Mouse (Mus musculus): ENCODE data around the gene Ppp1r1a. TPM values are rescaled to one million over a fixed set of nuclear protein-coding genes. Genes with fewer than 3 reads are reported as not detected.

Ppp1r1a gene
- polyA plus RNA-seq, 1 experiment from 2014 or later = 16.9 TPM

DNA sequence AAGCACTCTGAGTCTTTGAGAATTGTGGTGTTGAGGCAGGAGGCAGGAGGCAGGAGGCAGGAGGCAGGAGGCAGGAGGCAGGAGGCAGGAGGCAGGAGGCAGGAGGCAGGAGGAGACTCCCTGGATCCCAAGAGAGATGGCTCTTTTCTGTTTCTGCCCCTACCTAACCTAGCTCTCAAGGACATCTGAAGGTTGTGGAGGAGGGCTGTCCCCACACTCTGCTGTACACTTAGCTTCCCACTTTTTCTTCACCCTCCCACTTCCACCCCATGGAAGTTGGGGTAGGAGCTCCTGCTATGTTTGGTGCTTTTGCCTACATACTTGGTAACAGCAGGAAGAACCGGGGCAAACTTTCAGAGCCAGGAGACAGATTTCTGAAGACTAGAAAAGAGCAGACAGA lies 2.0 kb downstream of the Ppp1r1a start:
- no peak overlapping the region for H3K4me3 ChIP-seq
- H3K4me1 ChIP-seq = peaks cover 24% of the 10 kb centered on the region
- H3K4me2 ChIP-seq = no peak overlapping the region
- H3K36me3 ChIP-seq = no peaks in the 10 kb centered on the region
- WGBS = 74% methylated on average over 1 of the region's 1 CpGs
- no peak overlapping the region for H3K27ac ChIP-seq
- no peak for ATAC-seq (ENCODE audit: insufficient number of reproducible peaks, insufficient read depth, low FRiP score, low TSS enrichment, low read depth)
- no peak overlapping the region for H3K9ac ChIP-seq
- peaks cover 25% of the 10 kb centered on the region for H3K27me3 ChIP-seq
- H3K9me3 ChIP-seq = no peaks in the 10 kb centered on the region

DNA sequence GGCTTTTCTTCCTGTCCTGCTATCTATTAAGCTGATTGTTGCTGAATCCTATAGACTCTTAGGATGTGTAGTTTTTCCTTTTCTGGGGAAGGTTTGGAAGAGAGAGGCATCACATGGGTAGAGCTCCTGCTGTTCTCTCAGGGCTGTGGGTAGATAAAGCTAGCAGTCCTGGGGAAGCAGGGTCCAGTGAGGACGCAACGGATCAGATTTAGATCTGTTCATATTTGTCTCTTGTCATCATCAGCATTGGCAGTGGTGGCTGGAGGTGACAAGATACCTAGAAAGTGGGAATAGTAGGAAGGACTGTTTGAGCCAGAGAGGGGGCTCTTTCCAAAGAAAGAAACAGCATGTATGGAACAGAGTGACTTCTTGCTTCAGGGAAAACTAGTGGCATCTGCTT lies 2.8 kb downstream of the Ppp1r1a start:
- Histone ChIP-seq H3K36me3 (no peaks in the 10 kb centered on the region), H3K4me1 (peaks cover 24% of the 10 kb centered on the region), H3K27me3 (peaks cover 25% of the 10 kb centered on the region), H3K4me3 (no peak overlapping the region), H3K4me2 (no peak overlapping the region), H3K9me3 (no peaks in the 10 kb centered on the region), H3K9ac (no peak overlapping the region), H3K27ac (no peak overlapping the region)
- ATAC-seq (ENCODE audit: insufficient number of reproducible peaks, insufficient read depth, low FRiP score, low TSS enrichment, low read depth) = no peak
- WGBS = 71% methylated on average over 2 of the region's 2 CpGs

DNA sequence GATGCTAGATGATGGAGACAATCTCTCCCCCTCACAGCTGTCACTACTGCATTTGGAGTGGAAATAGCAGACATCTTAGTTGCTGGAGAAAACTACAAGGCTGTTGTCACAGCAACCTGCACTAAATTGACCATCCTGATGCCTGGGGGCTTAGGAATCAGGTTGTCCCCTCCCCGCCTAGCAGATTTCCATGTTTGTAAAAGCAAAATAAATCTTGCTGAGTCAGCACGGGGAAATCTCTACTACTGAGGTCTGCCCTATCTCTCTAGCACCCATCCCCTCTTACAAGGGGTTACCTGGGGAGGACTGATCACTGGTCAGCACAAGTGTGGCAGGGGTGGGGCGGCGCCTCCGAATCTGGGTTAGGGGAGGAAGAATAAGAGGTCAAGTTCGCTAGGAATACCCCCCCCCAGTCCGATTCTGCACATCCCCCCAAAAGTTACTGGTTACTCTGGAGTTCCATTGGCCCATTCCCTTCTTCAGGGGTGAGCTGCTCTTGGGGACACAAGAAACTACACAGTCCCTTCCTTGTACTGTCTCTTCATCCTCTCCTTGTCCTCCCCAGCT lies 3.7 kb downstream of the Ppp1r1a start:
- ATAC-seq (ENCODE audit: insufficient number of reproducible peaks, insufficient read depth, low FRiP score, low TSS enrichment, low read depth) = no peak
- WGBS = 82% methylated on average over 7 of the region's 7 CpGs
- H3K4me3 ChIP-seq = no peak overlapping the region
- H3K9ac ChIP-seq = no peak overlapping the region
- H3K36me3 ChIP-seq = no peaks in the 10 kb centered on the region
- no peak overlapping the region for H3K27ac ChIP-seq
- H3K27me3 ChIP-seq = peaks cover 25% of the 10 kb centered on the region
- H3K4me1 ChIP-seq = peaks cover 28% of the 10 kb centered on the region
- no peak overlapping the region for H3K4me2 ChIP-seq
- no peaks in the 10 kb centered on the region for H3K9me3 ChIP-seq

DNA sequence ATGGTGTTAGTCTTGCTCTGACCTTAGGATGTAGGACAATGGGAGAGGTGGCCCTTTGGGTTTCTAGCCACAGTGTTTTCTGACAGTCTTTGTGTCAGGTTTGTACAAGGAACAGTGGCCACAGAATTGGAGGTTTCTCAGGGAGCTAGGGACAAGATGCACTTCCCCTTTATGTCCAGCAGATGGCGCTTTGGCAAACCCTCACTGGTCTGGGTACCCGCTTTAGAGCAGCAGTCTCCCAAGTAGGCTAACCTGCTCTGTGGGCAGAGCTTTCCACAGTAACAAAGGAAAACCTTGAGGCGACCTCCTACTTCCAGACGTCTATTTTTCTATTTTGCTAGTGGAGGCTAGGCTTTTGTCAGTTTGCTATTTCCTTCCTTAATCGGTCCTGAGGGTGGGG lies 7.4 kb downstream of the Ppp1r1a start:
- Histone ChIP-seq H3K9me3 (no peaks in the 10 kb centered on the region), H3K4me3 (no peak overlapping the region), H3K27ac (no peak overlapping the region), H3K4me2 (no peak overlapping the region), H3K4me1 (peaks cover 4% of the 10 kb centered on the region; the same call in 1 of the 2 replicates), H3K36me3 (no peaks in the 10 kb centered on the region), H3K27me3 (peaks cover 4% of the 10 kb centered on the region; the same call in 1 of the 2 replicates), H3K9ac (no peak overlapping the region)
- ATAC-seq (ENCODE audit: insufficient number of reproducible peaks, insufficient read depth, low FRiP score, low TSS enrichment, low read depth) = peak; percentile 52
- WGBS = 8% methylated on average over 5 of the region's 5 CpGs

DNA sequence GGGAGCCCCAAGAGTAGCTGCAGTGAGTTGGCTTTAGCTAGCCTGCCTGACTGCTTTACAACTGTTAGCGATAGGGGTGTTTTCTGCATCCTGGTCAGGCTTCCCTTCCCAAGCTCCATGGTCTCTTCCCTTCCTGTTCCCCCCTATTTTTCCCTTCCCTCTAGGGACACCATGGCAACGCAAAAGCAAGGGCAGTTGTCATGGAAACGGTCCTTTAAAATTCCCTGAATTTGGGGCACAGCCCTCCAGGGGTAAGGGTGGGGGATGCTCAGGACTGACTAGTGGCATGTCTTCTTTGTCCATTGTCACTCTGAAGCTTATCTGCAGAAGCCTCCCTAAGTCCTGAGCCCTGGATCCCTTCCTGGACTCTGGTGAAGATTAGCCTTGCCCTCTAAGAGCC lies 14.6 kb downstream of the Ppp1r1a start:
- no peak for ATAC-seq (ENCODE audit: insufficient number of reproducible peaks, insufficient read depth, low FRiP score, low TSS enrichment, low read depth)
- Histone ChIP-seq H3K27me3 (no peaks in the 10 kb centered on the region), H3K36me3 (peaks cover 11% of the 10 kb centered on the region; the same call in 1 of the 2 replicates), H3K4me1 (peaks cover 21% of the 10 kb centered on the region), H3K27ac (no peak overlapping the region), H3K4me2 (no peak overlapping the region), H3K9ac (no peak overlapping the region), H3K9me3 (no peaks in the 10 kb centered on the region), H3K4me3 (no peak overlapping the region)
- 57% methylated on average over 3 of the region's 3 CpGs for WGBS

DNA sequence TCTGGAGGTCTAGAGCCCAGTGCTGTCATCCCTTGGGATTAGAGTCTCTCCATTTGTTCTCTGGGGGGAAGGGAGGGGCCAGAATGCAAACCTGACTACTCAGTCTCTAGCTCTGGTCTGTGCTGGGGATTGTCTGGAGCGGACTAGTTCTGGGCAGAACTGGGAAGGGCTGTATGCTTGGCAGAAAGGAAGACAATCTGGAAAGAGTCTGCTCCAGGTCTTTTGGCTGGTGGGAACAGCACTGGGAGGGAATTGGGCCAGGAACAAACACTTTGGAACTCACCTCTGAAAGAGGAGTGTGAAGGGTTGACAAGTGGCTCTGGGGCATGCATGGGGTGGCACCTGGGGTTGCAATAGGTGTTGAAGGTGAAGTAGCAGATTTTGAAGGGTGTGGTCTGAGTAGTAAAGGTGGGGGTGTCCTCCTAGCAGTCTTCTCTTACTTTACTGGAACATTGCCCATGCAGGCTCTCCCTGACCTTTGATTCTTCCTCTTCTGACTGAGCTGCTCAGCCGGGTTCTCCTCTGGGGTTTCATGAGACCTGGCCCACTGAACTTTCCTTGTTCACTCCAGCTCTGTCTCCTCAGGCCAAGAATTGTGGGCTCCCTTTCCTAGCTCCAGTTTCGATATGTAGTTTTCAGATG lies 15.2 kb downstream of the Ppp1r1a start:
- no peak overlapping the region for H3K4me2 ChIP-seq
- no peaks in the 10 kb centered on the region for H3K27me3 ChIP-seq
- no peak for ATAC-seq (ENCODE audit: insufficient number of reproducible peaks, insufficient read depth, low FRiP score, low TSS enrichment, low read depth)
- H3K4me1 ChIP-seq = peaks cover 21% of the 10 kb centered on the region
- 69% methylated on average over 3 of the region's 3 CpGs for WGBS
- H3K36me3 ChIP-seq = peaks cover 11% of the 10 kb centered on the region; the same call in 1 of the 2 replicates
- H3K27ac ChIP-seq = no peak overlapping the region
- no peak overlapping the region for H3K4me3 ChIP-seq
- no peaks in the 10 kb centered on the region for H3K9me3 ChIP-seq
- no peak overlapping the region for H3K9ac ChIP-seq

DNA sequence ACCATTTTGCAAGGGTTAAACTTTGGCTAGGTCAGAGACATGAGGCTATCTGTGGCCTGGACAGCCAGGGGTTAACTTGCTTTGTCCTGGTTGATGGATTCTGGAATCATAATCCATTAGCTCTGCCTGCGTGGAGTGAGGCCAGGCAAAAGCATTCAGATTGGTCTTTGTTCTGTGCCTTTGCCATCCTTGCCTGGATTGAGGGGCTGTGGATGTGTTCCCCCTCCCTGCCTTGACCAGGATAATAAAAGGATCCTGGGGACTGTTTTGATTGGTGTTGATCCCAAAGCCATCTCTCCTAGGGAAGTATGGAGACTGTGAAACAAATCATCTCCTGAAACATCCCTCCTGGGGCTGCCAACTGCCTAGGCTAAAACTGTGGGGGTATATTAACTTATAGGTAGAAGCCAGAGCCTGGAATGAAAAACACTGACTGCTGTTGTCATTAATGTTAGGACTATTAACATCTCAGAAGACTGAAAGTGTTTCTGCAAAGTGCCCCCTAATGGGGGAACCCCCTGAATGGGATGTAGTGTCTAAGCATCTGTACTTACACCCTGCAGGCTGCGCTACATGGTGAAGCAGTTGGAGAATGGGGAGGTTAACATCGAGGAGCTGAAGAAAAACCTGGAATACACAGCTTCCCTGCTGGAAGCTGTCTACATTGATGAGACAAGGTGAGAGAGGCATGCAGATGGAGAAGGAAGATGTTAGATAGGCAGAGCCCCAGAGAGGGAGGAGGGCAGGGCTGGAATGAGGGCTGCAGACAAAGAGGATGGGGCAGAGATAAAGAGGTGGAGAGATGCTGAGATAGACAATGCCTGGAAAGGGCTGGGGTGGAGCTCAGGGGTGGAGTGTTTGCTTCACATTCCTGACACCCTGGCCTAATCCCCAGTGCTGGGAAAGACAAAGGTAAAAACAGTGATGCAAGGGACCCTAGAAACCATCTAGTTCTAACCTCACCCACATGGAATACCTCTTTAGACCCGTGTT lies 18.1 kb downstream of the Ppp1r1a start:
- Histone ChIP-seq H3K27ac (no peak overlapping the region), H3K4me2 (no peak overlapping the region)

DNA sequence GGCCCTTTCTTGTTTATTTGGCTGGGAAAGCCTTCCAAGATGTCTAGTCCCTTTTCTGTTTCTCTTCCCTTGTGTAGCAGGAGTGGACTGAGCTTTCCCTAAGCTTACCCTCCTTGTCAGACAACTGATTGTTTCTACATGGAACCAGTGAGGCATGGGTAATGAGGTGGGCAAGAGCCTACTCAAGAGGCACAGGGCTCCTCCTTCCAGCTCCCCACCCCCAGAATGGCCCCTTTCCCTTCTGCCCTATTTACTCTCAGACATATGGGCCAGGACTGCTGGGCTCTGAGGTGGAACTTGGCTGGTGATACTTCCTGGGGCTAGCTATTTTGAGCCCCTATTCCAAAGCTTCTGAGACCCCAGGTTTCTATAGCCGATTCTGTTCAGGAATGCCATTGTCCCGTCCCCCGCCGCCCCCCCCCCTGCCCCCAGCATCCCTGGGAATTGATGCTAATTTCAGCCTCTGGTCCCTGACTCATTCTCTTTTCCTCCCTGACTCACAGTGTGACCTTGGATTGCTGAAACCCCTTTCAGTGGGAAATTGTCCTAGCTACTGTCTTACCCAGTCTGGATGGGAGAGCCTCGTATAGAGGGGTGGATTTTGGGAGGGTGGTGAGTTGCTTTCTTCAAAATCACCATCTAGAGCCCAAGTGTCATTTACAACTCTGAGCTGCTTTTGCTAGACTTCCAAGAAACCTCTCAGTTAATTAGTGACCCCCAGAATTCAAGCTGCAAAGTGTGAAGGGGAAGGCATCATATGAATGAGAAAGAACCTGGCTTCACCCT lies 19.0 kb downstream of the Ppp1r1a start:
- ATAC-seq (ENCODE audit: insufficient number of reproducible peaks, insufficient read depth, low FRiP score, low TSS enrichment, low read depth) = no peak
- no peak overlapping the region for H3K4me3 ChIP-seq
- H3K36me3 ChIP-seq = peaks cover 5% of the 10 kb centered on the region; the same call in 1 of the 2 replicates
- no peak overlapping the region for H3K9ac ChIP-seq
- peaks cover 32% of the 10 kb centered on the region for H3K4me1 ChIP-seq
- no peak overlapping the region for H3K4me2 ChIP-seq
- no peaks in the 10 kb centered on the region for H3K27me3 ChIP-seq
- H3K9me3 ChIP-seq = no peaks in the 10 kb centered on the region
- 9% methylated on average over 5 of the region's 5 CpGs for WGBS
- H3K27ac ChIP-seq = peak overlapping the region; percentile 72

More for the DNA sequence above, 18.1 kb downstream of the Ppp1r1a start:
- 28% methylated on average over 4 of the region's 4 CpGs for WGBS
- H3K36me3 ChIP-seq = peaks cover 9% of the 10 kb centered on the region; the same call in 1 of the 2 replicates
- peaks cover 27% of the 10 kb centered on the region for H3K4me1 ChIP-seq
- no peaks in the 10 kb centered on the region for H3K9me3 ChIP-seq
- H3K9ac ChIP-seq = no peak overlapping the region
- no peak for ATAC-seq (ENCODE audit: insufficient number of reproducible peaks, insufficient read depth, low FRiP score, low TSS enrichment, low read depth)
- no peaks in the 10 kb centered on the region for H3K27me3 ChIP-seq
- H3K4me3 ChIP-seq = no peak overlapping the region

DNA sequence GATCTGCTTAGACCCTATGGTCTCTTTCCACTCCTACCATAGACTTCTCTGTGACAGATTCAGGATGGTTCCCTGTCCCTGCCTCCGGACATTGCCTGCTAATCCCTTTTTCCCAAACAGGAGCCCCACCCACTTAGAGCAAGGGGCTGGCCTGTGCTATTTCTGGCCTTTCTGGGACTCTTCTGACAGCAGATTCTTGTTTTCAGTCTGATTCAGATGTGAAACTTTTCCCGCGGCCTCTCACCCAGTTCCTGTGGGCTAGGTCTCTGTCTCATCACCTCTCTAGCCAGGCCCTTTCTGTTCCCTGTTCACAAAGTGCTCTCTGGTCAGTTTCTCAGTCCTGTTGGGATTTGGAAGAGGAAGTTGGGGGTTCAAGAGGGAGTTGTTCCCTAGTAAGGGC lies 22.9 kb downstream of the Ppp1r1a start:
- Histone ChIP-seq H3K4me1 (peaks cover 31% of the 10 kb centered on the region), H3K9ac (peak overlapping the region; percentile 40; the same call in 1 of the 2 replicates), H3K27ac (no peak overlapping the region), H3K4me2 (peak overlapping the region; percentile 64), H3K4me3 (peak overlapping the region; percentile 43), H3K36me3 (no peaks in the 10 kb centered on the region), H3K27me3 (peaks cover 10% of the 10 kb centered on the region; the same call in 1 of the 2 replicates), H3K9me3 (no peaks in the 10 kb centered on the region)
- no peak for ATAC-seq (ENCODE audit: insufficient number of reproducible peaks, insufficient read depth, low FRiP score, low TSS enrichment, low read depth)
- WGBS = 31% methylated on average over 3 of the region's 3 CpGs

DNA sequence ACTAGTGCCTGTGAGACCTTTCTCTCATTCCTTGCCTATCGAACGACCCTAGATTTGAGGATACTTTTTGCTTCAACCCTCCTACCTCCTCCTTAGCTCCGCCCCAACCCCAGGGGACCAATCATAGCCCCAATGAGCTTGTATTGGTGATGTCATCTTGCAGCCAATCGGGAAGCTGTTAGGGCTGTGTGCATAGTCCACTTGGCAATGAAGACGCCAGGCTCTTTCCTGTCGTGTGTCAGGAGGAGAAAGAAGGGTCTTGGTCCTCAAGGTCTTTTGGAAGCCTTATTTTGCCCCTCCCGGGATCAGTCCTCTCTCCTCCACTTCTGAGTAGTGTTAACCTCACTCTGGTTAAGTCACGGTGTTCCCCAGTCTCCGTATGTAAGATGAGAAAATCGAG lies 23.7 kb downstream of the Ppp1r1a start:
- Histone ChIP-seq H3K4me3 (peak overlapping the region; percentile 43), H3K9me3 (no peaks in the 10 kb centered on the region), H3K4me1 (peaks cover 24% of the 10 kb centered on the region), H3K9ac (peak overlapping the region; percentile 64), H3K27ac (peak overlapping the region; percentile 60), H3K36me3 (no peaks in the 10 kb centered on the region), H3K27me3 (peaks cover 10% of the 10 kb centered on the region; the same call in 1 of the 2 replicates), H3K4me2 (peak overlapping the region; percentile 64)
- WGBS = 3% methylated on average over 10 of the region's 10 CpGs
- peak; percentile 86 for ATAC-seq (ENCODE audit: insufficient number of reproducible peaks, insufficient read depth, low FRiP score, low TSS enrichment, low read depth)

DNA sequence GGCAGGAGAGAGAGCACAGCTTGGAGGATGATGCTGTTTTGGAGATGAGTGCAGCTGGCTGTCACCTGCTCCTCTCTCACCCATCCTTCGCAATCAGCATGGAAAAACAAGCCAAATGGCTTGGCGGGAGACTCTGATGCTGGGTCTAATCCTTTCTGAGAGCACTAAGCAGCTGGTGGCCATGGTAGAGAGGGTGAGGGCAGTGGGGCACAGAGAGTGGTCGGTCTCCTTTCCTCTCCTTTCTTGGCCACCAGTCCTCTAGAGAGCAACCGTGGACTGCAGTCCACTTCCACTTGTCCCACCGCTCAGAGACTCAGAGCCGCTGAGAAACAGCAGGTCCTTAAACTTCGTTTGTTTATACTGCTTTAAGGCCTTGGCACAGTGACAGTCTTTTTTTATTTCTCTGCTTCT lies 24.2 kb downstream of the Ppp1r1a start:
- Histone ChIP-seq H3K4me2 (peak overlapping the region; percentile 64), H3K4me3 (peak overlapping the region; percentile 43), H3K27me3 (peaks cover 10% of the 10 kb centered on the region; the same call in 1 of the 2 replicates), H3K9me3 (no peaks in the 10 kb centered on the region), H3K9ac (no peak overlapping the region), H3K36me3 (no peaks in the 10 kb centered on the region), H3K4me1 (peaks cover 19% of the 10 kb centered on the region), H3K27ac (no peak overlapping the region)
- ATAC-seq (ENCODE audit: insufficient number of reproducible peaks, insufficient read depth, low FRiP score, low TSS enrichment, low read depth) = no peak
- WGBS = 11% methylated on average over 7 of the region's 7 CpGs

Data from embryonic facial prominence, embryonic 13.5 days (tissue).